Mouse (Mus musculus) urinary bladder, adult 18-20 months (tissue): Measurements from ENCODE around the gene Vmn2r31.
"Not testable (repeated sequence)": the region's sequence is repeated elsewhere in the genome, so short reads cannot be mapped to it uniquely, and the experiment has no call there.

Experiments
- DNase-seq, 2 experiments: peaks; one replicate each; pipeline ENCODE4 v3.0.0; 2022; ENCODE audit warnings: low spot score in 2 of 2, mixed read lengths in 2 of 2

Gene Vmn2r31

GRCm38 (mm10) chr7:7399603-7400002, at the start of gene Vmn2r31:
Gene Vmn2r31 (minus strand): TSS chr7:7399703.
- DNase-seq: not testable (repeated sequence)

GRCm38 (mm10) chr7:7374431-7374830, 25.1 kb downstream of the Vmn2r31 start, which contains the start of gene Gm45783:
Gene Gm45783 (minus strand): TSS chr7:7374573.
- not testable (repeated sequence) for DNase-seq

GRCm38 (mm10) chr7:7337509-7337908, 62.0 kb downstream of the Vmn2r31 start, which contains the start of gene Vmn2r30:
Gene Vmn2r30 (minus strand): TSS chr7:7337609.
- DNase-seq: not testable (repeated sequence)
